Mouse (Mus musculus): ENCODE measurements at regions not wholly inside any gene's neighbourhood (a gene's known extent, or its start where the extent isn't known, plus 50 kb on each side); places are given as distances from the start of the nearest gene placed in this dataset.
"Not testable (repeated sequence)": the region's sequence is repeated elsewhere in the genome, so short reads cannot be mapped to it uniquely, and the experiment has no call there.

GRCm38 (mm10) chr12:47969655-47970054 is 1150.9 kb upstream of the Nova1 start:
- no peak for ATAC-seq (replicated peaks; ENCODE audit: low FRiP score, low read depth)
- no peak for TF ChIP-seq CTCF (IDR thresholded peaks at IDR 0.05; ENCODE audit: low read depth)
- no peaks in the 10 kb centered on the region for H3K9me3 ChIP-seq (replicated peaks; ENCODE audit: low read length)
- no peak overlapping the region for H3K27ac ChIP-seq
- no peak for DNase-seq (ENCODE audit: low spot score)
- no peak overlapping the region for H3K9ac ChIP-seq (ENCODE audit: low read depth, low read length)
- WGBS = 48% methylated on average over 2 of the region's 2 CpGs
- H3K36me3 ChIP-seq (ENCODE audit: insufficient read depth, low read length) = no peaks in the 10 kb centered on the region
- H3K4me3 ChIP-seq (replicated peaks; ENCODE audit: low read depth, low read length) = no peak overlapping the region
- H3K4me1 ChIP-seq (replicated peaks; ENCODE audit: insufficient read depth, low read length) = no peaks in the 10 kb centered on the region
- H3K27me3 ChIP-seq (ENCODE audit: insufficient read depth, low read length) = no peaks in the 10 kb centered on the region
- no peak overlapping the region for H3K4me2 ChIP-seq (ENCODE audit: low read length)

DNA sequence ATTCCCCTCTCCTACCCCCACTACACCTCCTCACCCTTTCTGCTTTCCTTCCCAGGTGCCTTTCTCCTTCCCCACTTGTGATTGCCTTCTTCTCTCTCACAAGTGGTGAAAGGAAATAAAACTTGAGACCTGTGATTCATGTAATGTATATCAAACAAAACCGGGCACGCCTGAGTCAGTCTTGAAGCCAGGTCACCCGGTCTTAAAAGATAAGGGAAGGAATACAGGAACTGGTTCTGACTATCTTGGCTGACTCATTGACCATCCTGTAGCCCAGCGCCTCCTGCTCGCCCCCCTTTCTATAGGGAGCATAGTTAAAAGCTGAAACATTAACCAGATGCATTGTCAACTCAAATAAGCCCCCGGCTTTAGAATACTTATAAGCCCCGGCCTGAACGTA is 1135.6 kb upstream of the Nova1 start:
- TF ChIP-seq CTCF (IDR thresholded peaks at IDR 0.05; ENCODE audit: low read depth) = no peak
- H3K9me3 ChIP-seq (replicated peaks; ENCODE audit: low read length) = no peaks in the 10 kb centered on the region
- no peak for DNase-seq (ENCODE audit: low spot score)
- no peak for ATAC-seq (replicated peaks; ENCODE audit: low FRiP score, low read depth)
- H3K36me3 ChIP-seq (ENCODE audit: insufficient read depth, low read length) = no peaks in the 10 kb centered on the region
- H3K4me2 ChIP-seq (ENCODE audit: low read length) = no peak overlapping the region
- WGBS = 68% methylated on average over 8 of the region's 8 CpGs
- no peak overlapping the region for H3K4me3 ChIP-seq (replicated peaks; ENCODE audit: low read depth, low read length)
- H3K9ac ChIP-seq (ENCODE audit: low read depth, low read length) = no peak overlapping the region
- H3K27ac ChIP-seq = no peak overlapping the region
- no peaks in the 10 kb centered on the region for H3K4me1 ChIP-seq (replicated peaks; ENCODE audit: insufficient read depth, low read length)
- H3K27me3 ChIP-seq (ENCODE audit: insufficient read depth, low read length) = no peaks in the 10 kb centered on the region

GRCm38 (mm10) chr12:47939491-47939890 is 1120.8 kb upstream of the Nova1 start:
- WGBS = 68% methylated on average over 2 of the region's 2 CpGs

GRCm38 (mm10) chr12:47927007-47927406 is 1108.3 kb upstream of the Nova1 start:
- Histone ChIP-seq H3K36me3 (ENCODE audit: insufficient read depth, low read length) (no peaks in the 10 kb centered on the region), H3K4me1 (replicated peaks; ENCODE audit: insufficient read depth, low read length) (no peaks in the 10 kb centered on the region), H3K4me3 (replicated peaks; ENCODE audit: low read depth, low read length) (no peak overlapping the region), H3K9ac (ENCODE audit: low read depth, low read length) (no peak overlapping the region), H3K9me3 (replicated peaks; ENCODE audit: low read length) (no peaks in the 10 kb centered on the region), H3K27ac (no peak overlapping the region), H3K27me3 (ENCODE audit: insufficient read depth, low read length) (no peaks in the 10 kb centered on the region), H3K4me2 (ENCODE audit: low read length) (no peak overlapping the region)
- 42% methylated on average over 2 of the region's 2 CpGs for WGBS
- ATAC-seq (replicated peaks; ENCODE audit: low FRiP score, low read depth) = no peak
- TF ChIP-seq CTCF (IDR thresholded peaks at IDR 0.05; ENCODE audit: low read depth) = no peak
- DNase-seq (ENCODE audit: low spot score) = no peak

More at GRCm38 (mm10) chr12:47939491-47939890, 1120.8 kb upstream of the Nova1 start:
- H3K4me3 ChIP-seq (replicated peaks; ENCODE audit: low read depth, low read length); H3K27me3 ChIP-seq (ENCODE audit: insufficient read depth, low read length); H3K36me3 ChIP-seq (ENCODE audit: insufficient read depth, low read length); H3K4me2 ChIP-seq (ENCODE audit: low read length); H3K9me3 ChIP-seq (replicated peaks; ENCODE audit: low read length); H3K27ac ChIP-seq; H3K9ac ChIP-seq (ENCODE audit: low read depth, low read length); DNase-seq (ENCODE audit: low spot score); H3K4me1 ChIP-seq (replicated peaks; ENCODE audit: insufficient read depth, low read length); ATAC-seq (replicated peaks; ENCODE audit: low FRiP score, low read depth): not testable (repeated sequence)
